ENCODE assay signal across 11 mouse cellular contexts in genomic region chr6:124914511-124914910, GRCm38 (mm10). TPM values are rescaled to one million over a fixed set of nuclear protein-coding genes. Genes with fewer than 3 reads are reported as not detected.
DNase-seq lines count a peak whose midpoint lies in the region; ATAC-seq and TF ChIP-seq lines count a peak whose summit lies in the region.
"Had no signal": no experiment of that assay in that cellular context is flagged by ENCODE, and none has a peak within 500 bp of the region (broad histone marks: within the 10 kb centered on the region; RNA-seq: fewer than 3 reads in every experiment).

No protein-coding gene starts in this region.

- H3K4me1 ChIP-seq in lung, embryonic 14.5 days (ENCODE audit: insufficient read depth), result peaks cover 15% of the 10 kb centered on the region
- peaks cover 56% of the 10 kb centered on the region for H3K4me1 ChIP-seq in hindbrain, embryonic 15.5 days (replicated peaks)

- peaks cover 10% of the 10 kb centered on the region; the same call in 1 of the 2 replicates for H3K27me3 ChIP-seq in lung, embryonic 14.5 days (ENCODE audit: insufficient read depth, low read length)
- H3K27me3 ChIP-seq in hindbrain, embryonic 15.5 days, result no peaks in the 10 kb centered on the region
- H3K27me3 ChIP-seq in myocyte (ENCODE audit: control insufficient read depth, insufficient read depth, insufficient read length), result no peaks in the 10 kb centered on the region

- H3K9me3 ChIP-seq in lung, embryonic 14.5 days (ENCODE audit: low read depth, low read length), result no peaks in the 10 kb centered on the region
- no peaks in the 10 kb centered on the region for H3K9me3 ChIP-seq in hindbrain, embryonic 15.5 days
- H3K9me3 ChIP-seq: stomach, embryonic 15.5 days had no signal

- TF ChIP-seq POLR2A in myocyte (IDR thresholded peaks at IDR 0.05; ENCODE audit: insufficient read length, low read depth), result no peak

- H3K9ac ChIP-seq in lung, embryonic 14.5 days, result no peak overlapping the region
- peak overlapping the region; percentile 99; the same call in 1 of the 2 replicates for H3K9ac ChIP-seq in hindbrain, embryonic 15.5 days

- peaks cover 19% of the 10 kb centered on the region for H3K79me2 ChIP-seq in myocyte (ENCODE audit: control insufficient read depth, insufficient read depth)

- no peak overlapping the region for H3ac ChIP-seq in myocyte (ENCODE audit: control insufficient read depth, insufficient read length)

- peak overlapping the region; percentile 100; the same call in 1 of the 2 replicates for H3K4me2 ChIP-seq in lung, embryonic 14.5 days
- peak overlapping the region; percentile 98 for H3K4me2 ChIP-seq in hindbrain, embryonic 15.5 days
- H3K4me2 ChIP-seq in myocyte (ENCODE audit: low read depth), result peak overlapping the region; percentile 77

- H3K27ac ChIP-seq in lung, embryonic 14.5 days (ENCODE audit: low read depth), result no peak overlapping the region
- peak overlapping the region; percentile 100 for H3K27ac ChIP-seq in hindbrain, embryonic 15.5 days (replicated peaks)

- 86% methylated on average over 7 of the region's 7 CpGs for WGBS in lung, embryonic 14.5 days
- WGBS in hindbrain, embryonic 15.5 days, result 82% methylated on average over 7 of the region's 7 CpGs

- peak; percentile 49 for DNase-seq in cerebellum, adult 9-10 months
- DNase-seq in lung, embryonic 14.5 days, result no peak
- no peak for DNase-seq in lung, adult 18-20 months
- no peak for DNase-seq in right cerebral cortex, postnatal 10 days (ENCODE audit: low spot score in 2 of 2)
- no peak for DNase-seq in cerebellum, postnatal 10 days
- DNase-seq: adrenal gland, postnatal 10 days; gastrocnemius, postnatal 36 days had no signal

- TF ChIP-seq CTCF in lung, embryonic 14.5 days (IDR thresholded peaks at IDR 0.05; ENCODE audit: low read depth), result no peak

- ATAC-seq in cerebellum, adult (ENCODE audit: insufficient number of reproducible peaks, low FRiP score, low TSS enrichment), result no peak
- no peak for ATAC-seq in lung, embryonic 14.5 days (ENCODE audit: insufficient read depth)
- no peak for ATAC-seq in hindbrain, embryonic 15.5 days (ENCODE audit: low FRiP score, low read depth)

- no peak overlapping the region for H3K4me3 ChIP-seq in lung, embryonic 14.5 days (ENCODE audit: low read depth, low read length)
- peak overlapping the region; percentile 94 for H3K4me3 ChIP-seq in hindbrain, embryonic 15.5 days
- H3K4me3 ChIP-seq in myocyte, result no peak overlapping the region

- H3K36me3 ChIP-seq in lung, embryonic 14.5 days (ENCODE audit: insufficient read depth), result peaks cover 27% of the 10 kb centered on the region
- peaks cover 17% of the 10 kb centered on the region for H3K36me3 ChIP-seq in hindbrain, embryonic 15.5 days
- peaks cover 16% of the 10 kb centered on the region for H3K36me3 ChIP-seq in myocyte (ENCODE audit: control insufficient read depth, insufficient read depth)

TF ChIP-seq in myocyte, 11 proteins besides CTCF, POLR2A, EP300 and RAD21:
- TF ChIP-seq POLR2AphosphoS2 (IDR thresholded peaks at IDR 0.05; ENCODE audit: insufficient read length, low read depth) (peak; percentile 14), CEBPB (IDR thresholded peaks at IDR 0.05; ENCODE audit: insufficient read depth, poor library complexity, severe bottlenecking) (no peak)

RNA-seq across cellular contexts. Expression of gene Lag3, which starts 3.0 kb away (rescaled TPM):
- polyA plus RNA-seq in lung, embryonic 14.5 days (2014; fragmentation: Nextera tagmentation; extraction: Ambion mirVana), result 1.4 and 2.2 TPM in 2 replicates
- 3.1 and 3.5 TPM in 2 replicates for polyA plus RNA-seq in hindbrain, embryonic 15.5 days (2015; fragmentation: Nextera tagmentation; extraction: Ambion mirVana)
- polyA plus RNA-seq in myocyte (2012; fragmentation: generic; extraction: Trizol), result 0.41 TPM

RNA-seq across cellular contexts. Expression of gene Ptms, which starts 5.4 kb away (rescaled TPM):
- 377 and 442 TPM in 2 replicates for polyA plus RNA-seq in lung, embryonic 14.5 days (2014; fragmentation: Nextera tagmentation; extraction: Ambion mirVana)
- 766 and 864 TPM in 2 replicates for polyA plus RNA-seq in hindbrain, embryonic 15.5 days (2015; fragmentation: Nextera tagmentation; extraction: Ambion mirVana)
- polyA plus RNA-seq in myocyte (2012; fragmentation: generic; extraction: Trizol), result 1,462 TPM

RNA-seq across cellular contexts. Expression of gene Mlf2, which starts 16.7 kb away (rescaled TPM):
- polyA plus RNA-seq in lung, embryonic 14.5 days (2014; fragmentation: Nextera tagmentation; extraction: Ambion mirVana), result 390 and 401 TPM in 2 replicates
- polyA plus RNA-seq in hindbrain, embryonic 15.5 days (2015; fragmentation: Nextera tagmentation; extraction: Ambion mirVana), result 565 and 615 TPM in 2 replicates
- 384 TPM for polyA plus RNA-seq in myocyte (2012; fragmentation: generic; extraction: Trizol)

RNA-seq across cellular contexts. Expression of gene Cd4, which starts 26.5 kb away (rescaled TPM):
- polyA plus RNA-seq in lung, embryonic 14.5 days (2014; fragmentation: Nextera tagmentation; extraction: Ambion mirVana), result 0.11 TPM in 1 of 2 replicates, not detected in the other
- polyA plus RNA-seq in hindbrain, embryonic 15.5 days (2015; fragmentation: Nextera tagmentation; extraction: Ambion mirVana), result 0.14 and 0.32 TPM in 2 replicates
- not detected for polyA plus RNA-seq in myocyte (2012; fragmentation: generic; extraction: Trizol)

RNA-seq across cellular contexts. Expression of gene Gpr162, which starts 50.7 kb away (rescaled TPM):
- polyA plus RNA-seq in lung, embryonic 14.5 days (2014; fragmentation: Nextera tagmentation; extraction: Ambion mirVana), result 0.08 and 0.30 TPM in 2 replicates
- 33.9 and 37.5 TPM in 2 replicates for polyA plus RNA-seq in hindbrain, embryonic 15.5 days (2015; fragmentation: Nextera tagmentation; extraction: Ambion mirVana)
- 0.02 TPM for polyA plus RNA-seq in myocyte (2012; fragmentation: generic; extraction: Trizol)
